Mouse (Mus musculus) embryonic facial prominence, embryonic 13.5 days (tissue): ENCODE results near the gene Smo. TPM values are rescaled to one million over a fixed set of nuclear protein-coding genes. Genes with fewer than 3 reads are reported as not detected.

ENCODE experiments used
- ATAC-seq: fragments of 200-750 bp; cut with Nextera tagmentation; 2 replicates; pipeline ENCODE4 v1.8.0; 2017; ENCODE audit warnings: low read depth; ENCODE audit not compliant: insufficient number of reproducible peaks, insufficient read depth, low FRiP score, low TSS enrichment
- H3K27ac ChIP-seq: fragments of 300-500 bp; sonication (generic); 2 replicates; pipeline ENCODE4 v1.5.1; 2015; ENCODE audit warnings: moderate library complexity, mild to moderate bottlenecking, inconsistent platforms
- H3K27me3 ChIP-seq: fragments of 300-500 bp; sonication (generic); 2 replicates; pipeline ENCODE4 v1.6.1; 2015; ENCODE audit warnings: mild to moderate bottlenecking, inconsistent platforms
- H3K36me3 ChIP-seq: fragments of 300-500 bp; sonication (generic); 2 replicates; pipeline ENCODE4 v1.6.1; 2015; ENCODE audit warnings: mild to moderate bottlenecking, inconsistent platforms
- H3K4me1 ChIP-seq: fragments of 300-500 bp; sonication (generic); 2 replicates; pipeline ENCODE4 v1.6.1; 2015; ENCODE audit warnings: inconsistent platforms
- H3K4me2 ChIP-seq: fragments of 300-500 bp; sonication (generic); 2 replicates; pipeline ENCODE4 v1.6.1; 2015; ENCODE audit warnings: moderate library complexity, mild to moderate bottlenecking, inconsistent platforms
- H3K4me3 ChIP-seq: fragments of 300-500 bp; sonication (generic); 2 replicates; pipeline ENCODE4 v1.5.1; 2015; ENCODE audit warnings: mild to moderate bottlenecking, inconsistent platforms
- H3K9ac ChIP-seq: fragments of 300-500 bp; sonication (generic); 2 replicates; pipeline ENCODE4 v1.6.1; 2015; ENCODE audit warnings: mild to moderate bottlenecking, inconsistent platforms
- H3K9me3 ChIP-seq: fragments of 300-500 bp; sonication (generic); 2 replicates; pipeline ENCODE4 v1.6.1; 2016; ENCODE audit warnings: inconsistent platforms
- WGBS: fragments of 180-500 bp; shearing (Covaris S2); methylation state at CpG from one replicate; pipeline ENCODE4 v1.1.7; 2015; ENCODE audit warnings: mixed read lengths; 5-methylcytosine and 5-hydroxymethylcytosine counted together
- polyA plus RNA-seq: library from polyadenylated mRNA; unstranded; fragments of >200 nt; fragmentation: Nextera tagmentation; extraction: Ambion mirVana; gene quantifications from 2 replicates; pipeline ENCODE4 v1.2.1, GENCODE M21; 2015

Smo gene
- polyA plus RNA-seq, 1 experiment from 2014 or later: 57.4 TPM

- H3K36me3 ChIP-seq: peaks cover 43% of the 10 kb centered on the region
- no peak overlapping the region for H3K4me2 ChIP-seq
- H3K9ac ChIP-seq: no peak overlapping the region
- H3K27me3 ChIP-seq: no peaks in the 10 kb centered on the region
- 57% methylated on average over 4 of the region's 4 CpGs for WGBS
- H3K4me1 ChIP-seq: no peaks in the 10 kb centered on the region
- no peak for ATAC-seq
- H3K9me3 ChIP-seq: no peaks in the 10 kb centered on the region
- no peak overlapping the region for H3K27ac ChIP-seq
- no peak overlapping the region for H3K4me3 ChIP-seq
These were observed 27.2 kb downstream of the Smo start for GRCm38 (mm10) chr6:29762524-29762923.

GRCm38 (mm10) chr6:29766874-29767273 lies 31.6 kb downstream of the Smo start:
- Histone ChIP-seq H3K9ac (no peak overlapping the region), H3K36me3 (peaks cover 6% of the 10 kb centered on the region), H3K4me3 (no peak overlapping the region), H3K4me1 (peaks cover 9% of the 10 kb centered on the region; the same call in 1 of the 2 replicates), H3K27me3 (no peaks in the 10 kb centered on the region), H3K27ac (no peak overlapping the region), H3K9me3 (no peaks in the 10 kb centered on the region), H3K4me2 (no peak overlapping the region)
- ATAC-seq: no peak
- 86% methylated on average over 2 of the region's 2 CpGs for WGBS

- WGBS: under 1% methylated on average over 48 of the region's 61 CpGs
- no peaks in the 10 kb centered on the region for H3K9me3 ChIP-seq
- no peaks in the 10 kb centered on the region for H3K36me3 ChIP-seq
- H3K27me3 ChIP-seq: no peaks in the 10 kb centered on the region
- H3K9ac ChIP-seq: peak within 1 kb of the TSS; percentile 84
- peak within 1 kb of the TSS; percentile 88 for H3K27ac ChIP-seq
- H3K4me2 ChIP-seq: peak within 1 kb of the TSS; percentile 67
- ATAC-seq: peak; percentile 98
- peak within 1 kb of the TSS; percentile 88 for H3K4me3 ChIP-seq
- H3K4me1 ChIP-seq: peaks cover 9% of the 10 kb centered on the region; the same call in 1 of the 2 replicates
These were observed 32.7 kb downstream of the Smo start, which contains the start of gene Ahcyl2 for GRCm38 (mm10) chr6:29767813-29768660. Ahcyl2 (plus strand) TSS chr6:29768011.

GRCm38 (mm10) chr6:29768791-29769441 lies 33.6 kb downstream of the Smo start:
- ATAC-seq: no peak
- Histone ChIP-seq H3K9ac (peak overlapping the region; percentile 84), H3K4me3 (peak overlapping the region; percentile 88), H3K27ac (peak overlapping the region; percentile 88), H3K9me3 (no peaks in the 10 kb centered on the region), H3K4me2 (peak overlapping the region; percentile 67), H3K36me3 (no peaks in the 10 kb centered on the region), H3K27me3 (no peaks in the 10 kb centered on the region), H3K4me1 (peaks cover 9% of the 10 kb centered on the region; the same call in 1 of the 2 replicates)
- under 1% methylated on average over 50 of the region's 50 CpGs for WGBS

- H3K4me2 ChIP-seq: no peak overlapping the region
- WGBS: 54% methylated on average over 2 of the region's 2 CpGs
These were observed 35.5 kb downstream of the Smo start for GRCm38 (mm10) chr6:29770672-29771321.

GRCm38 (mm10) chr6:29772236-29772635 lies 36.9 kb downstream of the Smo start:
- Histone ChIP-seq H3K9ac (no peak overlapping the region), H3K4me2 (no peak overlapping the region), H3K27ac (no peak overlapping the region), H3K4me1 (peaks cover 9% of the 10 kb centered on the region; the same call in 1 of the 2 replicates), H3K9me3 (no peaks in the 10 kb centered on the region), H3K4me3 (no peak overlapping the region), H3K27me3 (no peaks in the 10 kb centered on the region), H3K36me3 (no peaks in the 10 kb centered on the region)
- ATAC-seq: no peak
- 81% methylated on average over 3 of the region's 3 CpGs for WGBS

More at GRCm38 (mm10) chr6:29770672-29771321, 35.5 kb downstream of the Smo start:
- Histone ChIP-seq H3K4me1 (peaks cover 9% of the 10 kb centered on the region; the same call in 1 of the 2 replicates), H3K27me3 (no peaks in the 10 kb centered on the region), H3K4me3 (no peak overlapping the region), H3K9me3 (no peaks in the 10 kb centered on the region), H3K36me3 (no peaks in the 10 kb centered on the region), H3K27ac (no peak overlapping the region), H3K9ac (no peak overlapping the region)
- ATAC-seq: no peak

GRCm38 (mm10) chr6:29774161-29774560 lies 38.9 kb downstream of the Smo start:
- ATAC-seq: no peak
- Histone ChIP-seq H3K9ac (no peak overlapping the region), H3K4me1 (peaks cover 7% of the 10 kb centered on the region; the same call in 1 of the 2 replicates), H3K27ac (no peak overlapping the region), H3K9me3 (no peaks in the 10 kb centered on the region), H3K4me2 (no peak overlapping the region), H3K27me3 (no peaks in the 10 kb centered on the region), H3K36me3 (no peaks in the 10 kb centered on the region), H3K4me3 (no peak overlapping the region)
- 82% methylated on average over 1 of the region's 1 CpGs for WGBS

- H3K9ac ChIP-seq: no peak overlapping the region
- no peaks in the 10 kb centered on the region for H3K9me3 ChIP-seq
- no peak overlapping the region for H3K27ac ChIP-seq
- H3K4me2 ChIP-seq: no peak overlapping the region
- ATAC-seq: no peak
- no peaks in the 10 kb centered on the region for H3K4me1 ChIP-seq
- H3K4me3 ChIP-seq: no peak overlapping the region
- H3K27me3 ChIP-seq: no peaks in the 10 kb centered on the region
- H3K36me3 ChIP-seq: no peaks in the 10 kb centered on the region
- 91% methylated on average over 1 of the region's 1 CpGs for WGBS
These were observed 40.3 kb downstream of the Smo start for GRCm38 (mm10) chr6:29775609-29776008.

- H3K4me1 ChIP-seq: no peaks in the 10 kb centered on the region
- no peaks in the 10 kb centered on the region for H3K9me3 ChIP-seq
- H3K36me3 ChIP-seq: no peaks in the 10 kb centered on the region
- H3K9ac ChIP-seq: no peak overlapping the region
- ATAC-seq: no peak
- no peak overlapping the region for H3K4me2 ChIP-seq
- no peak overlapping the region for H3K4me3 ChIP-seq
- WGBS: 92% methylated on average over 4 of the region's 4 CpGs
- no peak overlapping the region for H3K27ac ChIP-seq
- no peaks in the 10 kb centered on the region for H3K27me3 ChIP-seq
These were observed 41.4 kb downstream of the Smo start for GRCm38 (mm10) chr6:29776542-29777237.

GRCm38 (mm10) chr6:29777238-29777555 lies 41.9 kb downstream of the Smo start:
- no peaks in the 10 kb centered on the region for H3K36me3 ChIP-seq
- ATAC-seq: no peak
- no peak overlapping the region for H3K9ac ChIP-seq
- no peak overlapping the region for H3K4me2 ChIP-seq
- H3K27me3 ChIP-seq: no peaks in the 10 kb centered on the region
- H3K4me1 ChIP-seq: no peaks in the 10 kb centered on the region
- no peak overlapping the region for H3K27ac ChIP-seq
- no peaks in the 10 kb centered on the region for H3K9me3 ChIP-seq
- WGBS: 73% methylated on average over 3 of the region's 3 CpGs
- H3K4me3 ChIP-seq: no peak overlapping the region

GRCm38 (mm10) chr6:29780082-29780481 lies 44.8 kb downstream of the Smo start:
- Histone ChIP-seq H3K4me1 (no peaks in the 10 kb centered on the region), H3K27me3 (no peaks in the 10 kb centered on the region), H3K27ac (no peak overlapping the region), H3K4me3 (no peak overlapping the region), H3K36me3 (no peaks in the 10 kb centered on the region), H3K9me3 (no peaks in the 10 kb centered on the region), H3K9ac (no peak overlapping the region), H3K4me2 (no peak overlapping the region)
- ATAC-seq: no peak
